Mouse (Mus musculus) embryonic facial prominence, embryonic 13.5 days (tissue): ENCODE data around the gene Prss35. TPM values are rescaled to one million over a fixed set of nuclear protein-coding genes. Genes with fewer than 3 reads are reported as not detected.
A peak's percentile ranks its signal among the peaks of the same experiment; 100 is the strongest.

Experiments
- ATAC-seq: fragments of 200-750 bp; cut with Nextera tagmentation; 2 replicates; pipeline ENCODE4 v1.8.0; 2017; ENCODE audit warnings: low read depth; ENCODE audit not compliant: insufficient number of reproducible peaks, insufficient read depth, low FRiP score, low TSS enrichment
- H3K27ac ChIP-seq: fragments of 300-500 bp; sonication (generic); 2 replicates; pipeline ENCODE4 v1.5.1; 2015; ENCODE audit warnings: moderate library complexity, mild to moderate bottlenecking, inconsistent platforms
- H3K27me3 ChIP-seq: fragments of 300-500 bp; sonication (generic); 2 replicates; pipeline ENCODE4 v1.6.1; 2015; ENCODE audit warnings: mild to moderate bottlenecking, inconsistent platforms
- H3K36me3 ChIP-seq: fragments of 300-500 bp; sonication (generic); 2 replicates; pipeline ENCODE4 v1.6.1; 2015; ENCODE audit warnings: mild to moderate bottlenecking, inconsistent platforms
- H3K4me1 ChIP-seq: fragments of 300-500 bp; sonication (generic); 2 replicates; pipeline ENCODE4 v1.6.1; 2015; ENCODE audit warnings: inconsistent platforms
- H3K4me2 ChIP-seq: fragments of 300-500 bp; sonication (generic); 2 replicates; pipeline ENCODE4 v1.6.1; 2015; ENCODE audit warnings: moderate library complexity, mild to moderate bottlenecking, inconsistent platforms
- H3K4me3 ChIP-seq: fragments of 300-500 bp; sonication (generic); 2 replicates; pipeline ENCODE4 v1.5.1; 2015; ENCODE audit warnings: mild to moderate bottlenecking, inconsistent platforms
- H3K9ac ChIP-seq: fragments of 300-500 bp; sonication (generic); 2 replicates; pipeline ENCODE4 v1.6.1; 2015; ENCODE audit warnings: mild to moderate bottlenecking, inconsistent platforms
- H3K9me3 ChIP-seq: fragments of 300-500 bp; sonication (generic); 2 replicates; pipeline ENCODE4 v1.6.1; 2016; ENCODE audit warnings: inconsistent platforms
- WGBS: fragments of 180-500 bp; shearing (Covaris S2); methylation state at CpG from one replicate; pipeline ENCODE4 v1.1.7; 2015; ENCODE audit warnings: mixed read lengths; 5-methylcytosine and 5-hydroxymethylcytosine counted together
- polyA plus RNA-seq: library from polyadenylated mRNA; unstranded; fragments of >200 nt; fragmentation: Nextera tagmentation; extraction: Ambion mirVana; gene quantifications from 2 replicates; pipeline ENCODE4 v1.2.1, GENCODE M21; 2015

Gene Prss35
- 28.1 and 33.0 TPM in 2 replicates for polyA plus RNA-seq

DNA sequence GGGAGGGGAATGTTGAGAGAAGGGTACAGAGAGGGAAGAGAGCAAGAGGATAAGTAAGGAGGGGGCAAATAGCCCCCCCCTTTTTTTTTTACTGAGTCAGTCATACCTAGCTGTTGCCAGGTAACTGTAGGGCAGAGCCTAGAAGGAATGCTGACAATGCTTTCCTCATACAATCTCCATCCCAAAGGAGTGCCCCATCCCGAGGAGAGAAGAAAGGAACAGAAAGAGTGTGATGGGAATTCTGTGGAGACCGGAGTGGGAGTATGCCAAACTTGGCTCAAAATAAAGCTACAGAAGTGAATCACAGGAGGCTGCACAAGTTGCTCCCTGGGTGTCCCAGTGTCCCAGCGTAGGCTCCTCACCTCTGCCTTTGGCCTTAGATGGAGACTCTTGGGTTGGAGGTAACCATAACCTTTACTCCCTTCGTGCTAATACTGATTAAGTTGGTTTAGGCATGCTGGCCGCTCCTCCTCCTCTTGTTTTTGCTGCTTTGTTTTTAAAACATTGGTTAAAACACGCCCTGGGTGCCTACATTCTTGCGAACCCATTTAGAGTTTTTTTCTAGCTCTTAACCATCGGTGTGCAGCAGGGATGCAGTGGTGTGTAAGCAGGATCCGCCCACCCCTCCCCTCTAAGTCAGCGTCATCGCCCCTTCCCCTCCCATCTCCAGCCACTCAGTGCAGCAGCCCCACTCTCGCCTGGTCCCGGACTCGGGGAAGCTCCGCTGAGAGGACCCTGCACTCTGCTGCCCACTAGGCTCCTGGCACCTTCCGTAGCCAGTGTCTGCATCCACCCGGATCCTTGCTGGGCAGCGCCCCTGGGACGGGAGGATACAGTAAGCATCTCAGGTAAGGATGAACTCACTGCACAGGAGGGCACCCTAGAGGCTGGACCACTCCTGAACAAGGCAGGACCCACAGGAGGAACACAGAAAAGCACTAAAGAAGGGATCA is at the start of gene Prss35:
TSS of gene Prss35 (plus strand) at position 691 of the 953 bp plus-strand sequence.
- peaks cover 21% of the 10 kb centered on the region for H3K4me1 ChIP-seq
- H3K27me3 ChIP-seq = 0 out of 2 replicates have a peak, but pooled peaks cover 4% of the 10 kb centered on the region
- H3K4me2 ChIP-seq = peak within 1 kb of the TSS; percentile 74
- H3K9ac ChIP-seq = peak within 1 kb of the TSS; percentile 65
- peak within 1 kb of the TSS; percentile 48 for H3K4me3 ChIP-seq
- ATAC-seq = peak; percentile 78
- H3K27ac ChIP-seq = peak within 1 kb of the TSS; percentile 51; the same call in 1 of the 2 replicates
- WGBS = 3% methylated on average over 19 of the region's 19 CpGs
- H3K36me3 ChIP-seq = no peaks in the 10 kb centered on the region
- no peaks in the 10 kb centered on the region for H3K9me3 ChIP-seq

DNA sequence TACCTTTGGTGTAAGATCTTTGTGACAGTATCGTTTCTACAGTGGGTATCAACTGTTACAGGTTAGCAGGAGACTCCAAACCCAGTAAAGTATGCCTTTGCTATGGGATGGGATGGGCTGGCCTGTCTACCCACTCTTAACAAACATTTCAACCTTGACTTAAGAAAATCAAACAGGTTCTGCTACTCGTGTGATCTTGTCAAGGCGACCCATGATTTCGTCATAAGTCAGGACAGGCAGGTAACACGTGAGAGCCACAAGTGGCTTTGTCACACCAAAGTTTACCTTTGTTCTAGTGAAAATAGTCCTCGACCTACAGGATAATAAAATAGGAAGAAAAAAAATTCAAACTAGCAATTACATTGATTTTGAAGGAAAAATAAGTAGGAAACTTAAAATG is 49.5 kb upstream of the Prss35 start:
- no peaks in the 10 kb centered on the region for H3K9me3 ChIP-seq
- H3K27ac ChIP-seq = no peak overlapping the region
- no peak overlapping the region for H3K4me2 ChIP-seq
- H3K4me1 ChIP-seq = peaks cover 3% of the 10 kb centered on the region; the same call in 1 of the 2 replicates
- ATAC-seq = no peak
- no peak overlapping the region for H3K4me3 ChIP-seq
- no peaks in the 10 kb centered on the region for H3K27me3 ChIP-seq
- 82% methylated on average over 6 of the region's 6 CpGs for whole genome bisulfite sequencing
- H3K36me3 ChIP-seq = no peaks in the 10 kb centered on the region
- no peak overlapping the region for H3K9ac ChIP-seq

DNA sequence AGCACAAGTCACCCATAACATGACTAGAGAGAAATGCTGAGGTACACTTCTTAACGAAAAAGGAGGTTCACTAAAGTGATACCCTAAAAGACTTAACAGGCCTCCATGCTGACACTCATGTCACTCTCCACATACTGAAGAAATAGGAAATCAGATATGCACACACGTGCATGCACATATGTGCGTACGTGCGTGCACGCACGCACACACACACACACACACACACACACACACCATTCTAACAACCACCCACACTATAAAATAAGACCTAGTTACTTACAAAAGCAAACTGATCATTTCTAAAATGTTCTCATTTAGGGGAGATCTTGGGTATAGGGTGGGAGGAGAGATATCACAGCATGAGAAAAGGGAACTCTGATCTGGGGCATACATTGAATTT is 48.8 kb upstream of the Prss35 start:
- H3K4me1 ChIP-seq = peaks cover 3% of the 10 kb centered on the region; the same call in 1 of the 2 replicates
- no peaks in the 10 kb centered on the region for H3K36me3 ChIP-seq
- no peaks in the 10 kb centered on the region for H3K9me3 ChIP-seq
- 94% methylated on average over 7 of the region's 7 CpGs for WGBS
- H3K27ac ChIP-seq = no peak overlapping the region
- H3K4me3 ChIP-seq = peak overlapping the region; percentile 4; the same call in 1 of the 2 replicates
- ATAC-seq = no peak
- no peak overlapping the region for H3K9ac ChIP-seq
- no peaks in the 10 kb centered on the region for H3K27me3 ChIP-seq
- peak overlapping the region; percentile 83 for H3K4me2 ChIP-seq

DNA sequence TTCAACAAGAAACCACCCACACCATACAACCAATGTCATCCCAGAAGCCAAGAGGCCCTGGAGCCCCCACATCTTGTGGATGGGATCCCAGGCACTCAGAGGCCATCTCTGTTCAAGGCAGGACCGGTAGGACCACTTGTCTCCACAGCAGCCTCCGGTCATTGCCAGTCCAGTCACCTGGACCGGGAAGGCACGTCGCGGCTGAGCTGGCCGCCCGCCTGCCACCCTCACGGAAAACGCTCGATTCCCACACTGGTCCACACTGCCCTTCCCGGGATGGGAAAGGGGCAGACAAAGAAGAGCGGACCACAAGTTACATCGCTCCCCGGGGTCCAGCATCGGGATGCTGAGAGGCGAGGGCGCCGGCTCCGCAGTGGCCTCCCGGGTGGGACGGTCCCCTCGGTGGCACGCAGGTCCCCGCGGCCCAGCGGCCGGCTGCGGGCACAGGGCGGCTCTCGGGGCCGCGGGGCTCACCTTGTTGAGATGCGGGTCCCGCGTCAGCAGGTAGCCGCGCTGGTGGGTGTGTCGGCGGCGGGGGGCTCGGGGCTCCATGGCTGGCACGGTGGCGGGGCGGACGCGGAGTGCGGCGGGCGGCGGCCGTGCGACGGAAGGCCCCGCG is 48.1 kb upstream of the Prss35 start:
- ATAC-seq = peak; percentile 15

DNA sequence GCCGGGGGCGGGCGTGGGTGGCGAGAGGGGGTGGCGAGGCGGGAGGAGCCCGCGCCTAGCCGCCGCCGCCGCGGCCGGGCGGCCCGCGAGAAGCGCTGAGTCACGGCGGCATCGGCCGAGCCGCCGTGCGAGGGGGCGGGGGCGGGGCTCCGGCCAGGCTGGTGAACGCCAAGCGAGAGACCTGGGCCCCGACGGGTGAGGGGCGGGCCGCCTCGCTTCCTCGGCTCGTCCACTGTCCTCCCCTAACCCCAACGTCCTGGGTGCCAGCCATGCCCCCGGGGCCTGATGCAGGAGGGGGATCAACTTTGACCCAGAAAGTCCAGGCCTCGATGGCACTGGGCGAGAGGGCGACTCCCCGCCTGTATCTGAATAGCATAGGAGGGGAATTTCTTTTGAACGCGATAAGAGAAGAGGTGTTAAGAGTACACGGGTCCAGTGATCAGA is 47.6 kb upstream of the Prss35 start, which contains the start of gene Me1:
TSS of gene Me1 (minus strand) at position 136 of the 444 bp plus-strand sequence.
- peak within 1 kb of the TSS; percentile 83 for H3K4me2 ChIP-seq
- WGBS = 2% methylated on average over 34 of the region's 46 CpGs
- no peak within 1 kb of the TSS; the same call in 1 of the 2 replicates for H3K27ac ChIP-seq

More for the DNA sequence above, 48.1 kb upstream of the Prss35 start:
- Histone ChIP-seq H3K27ac (no peak overlapping the region; the same call in 1 of the 2 replicates), H3K36me3 (no peaks in the 10 kb centered on the region), H3K27me3 (no peaks in the 10 kb centered on the region), H3K4me2 (peak overlapping the region; percentile 83), H3K4me3 (peak overlapping the region; percentile 77), H3K9ac (peak overlapping the region; percentile 85), H3K4me1 (peaks cover 3% of the 10 kb centered on the region; the same call in 1 of the 2 replicates), H3K9me3 (no peaks in the 10 kb centered on the region)
- WGBS = 2% methylated on average over 52 of the region's 56 CpGs

DNA sequence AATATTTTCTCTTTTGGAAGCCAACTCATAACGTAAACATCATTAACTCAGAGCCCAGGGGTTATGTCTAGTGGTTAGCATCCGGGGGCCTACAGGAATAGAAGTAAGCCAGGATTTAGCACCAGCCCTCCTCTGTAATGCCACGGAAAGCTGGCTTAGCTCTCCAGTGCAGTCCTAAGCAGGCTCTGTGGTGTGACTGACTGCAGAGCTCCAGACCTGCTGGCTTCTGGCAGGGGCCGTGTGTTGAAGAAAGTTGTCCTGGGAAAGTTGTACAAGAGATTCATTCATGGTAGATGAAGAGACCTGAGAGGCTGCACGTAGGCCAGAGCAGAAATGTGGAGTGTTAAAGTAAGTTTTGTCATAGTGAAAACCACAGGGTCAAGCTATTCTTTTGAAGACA is 42.2 kb upstream of the Prss35 start:
- H3K36me3 ChIP-seq = no peaks in the 10 kb centered on the region
- H3K4me1 ChIP-seq = peaks cover 8% of the 10 kb centered on the region
- H3K9me3 ChIP-seq = no peaks in the 10 kb centered on the region
- WGBS = 17% methylated on average over 5 of the region's 5 CpGs
- 0 out of 2 replicates have a peak, but pooled peaks have one; percentile 56 for ATAC-seq
- peak overlapping the region; percentile 64 for H3K27ac ChIP-seq
- no peaks in the 10 kb centered on the region for H3K27me3 ChIP-seq
- no peak overlapping the region for H3K4me3 ChIP-seq
- H3K4me2 ChIP-seq = no peak overlapping the region
- H3K9ac ChIP-seq = no peak overlapping the region

More for the DNA sequence above, 47.6 kb upstream of the Prss35 start, which contains the start of gene Me1:
- H3K36me3 ChIP-seq = no peaks in the 10 kb centered on the region
- H3K9me3 ChIP-seq = no peaks in the 10 kb centered on the region
- H3K4me3 ChIP-seq = peak within 1 kb of the TSS; percentile 77
- ATAC-seq = peak; percentile 48; the same call in 1 of the 2 replicates
- no peaks in the 10 kb centered on the region for H3K27me3 ChIP-seq
- peak within 1 kb of the TSS; percentile 85 for H3K9ac ChIP-seq
- H3K4me1 ChIP-seq = peaks cover 3% of the 10 kb centered on the region; the same call in 1 of the 2 replicates

DNA sequence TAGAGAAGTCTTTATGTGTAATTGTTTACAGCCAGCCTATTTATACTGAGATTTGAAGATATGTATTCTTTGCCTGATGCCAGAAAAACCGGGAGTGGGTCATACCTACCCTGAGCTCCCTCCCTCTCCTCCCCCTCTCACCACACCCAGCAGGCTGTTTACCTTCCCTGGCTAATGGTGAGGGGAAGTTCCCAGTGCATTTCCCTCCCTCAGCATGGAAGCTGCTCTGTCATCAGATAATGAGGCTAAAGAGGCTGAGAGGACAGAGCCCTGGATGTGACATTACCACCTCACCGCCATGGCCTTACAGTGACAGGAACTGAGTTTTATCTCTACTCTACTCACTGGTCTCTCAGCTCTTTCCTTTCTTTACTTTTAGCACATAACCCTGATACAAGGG is 41.6 kb upstream of the Prss35 start:
- ATAC-seq = 0 out of 2 replicates have a peak, but pooled peaks have one; percentile 64

DNA sequence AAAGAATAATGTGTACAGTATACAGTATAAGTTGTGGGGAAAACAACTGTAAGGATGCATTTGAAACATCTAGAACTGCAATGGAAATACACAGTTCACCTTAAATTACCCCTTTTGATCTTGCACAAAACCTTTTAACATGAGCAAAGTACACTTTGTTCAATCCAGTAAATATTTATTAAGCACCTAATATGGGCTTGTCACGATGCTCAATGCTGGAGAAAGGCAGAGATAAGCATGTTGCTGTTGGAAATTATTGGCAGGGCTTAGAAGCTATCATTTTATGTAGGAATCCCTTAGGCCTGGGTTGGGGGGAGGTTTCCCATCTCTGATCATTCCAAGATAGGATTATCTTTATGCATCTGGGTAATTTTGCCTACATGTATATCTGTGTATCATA is 36.0 kb upstream of the Prss35 start:
- H3K9ac ChIP-seq = no peak overlapping the region
- no peak overlapping the region for H3K27ac ChIP-seq
- H3K9me3 ChIP-seq = no peaks in the 10 kb centered on the region
- H3K4me3 ChIP-seq = no peak overlapping the region
- no peaks in the 10 kb centered on the region for H3K27me3 ChIP-seq
- WGBS = 67% methylated on average over 1 of the region's 1 CpGs
- no peaks in the 10 kb centered on the region for H3K4me1 ChIP-seq
- no peak for ATAC-seq
- no peak overlapping the region for H3K4me2 ChIP-seq
- no peaks in the 10 kb centered on the region for H3K36me3 ChIP-seq

More for the DNA sequence above, 41.6 kb upstream of the Prss35 start:
- H3K4me2 ChIP-seq = no peak overlapping the region
- H3K4me3 ChIP-seq = no peak overlapping the region
- peaks cover 8% of the 10 kb centered on the region for H3K4me1 ChIP-seq
- no peak overlapping the region for H3K9ac ChIP-seq
- no peaks in the 10 kb centered on the region for H3K9me3 ChIP-seq
- H3K27me3 ChIP-seq = no peaks in the 10 kb centered on the region
- no peaks in the 10 kb centered on the region for H3K36me3 ChIP-seq
- 17% methylated on average over 2 of the region's 2 CpGs for WGBS
- peak overlapping the region; percentile 55 for H3K27ac ChIP-seq

DNA sequence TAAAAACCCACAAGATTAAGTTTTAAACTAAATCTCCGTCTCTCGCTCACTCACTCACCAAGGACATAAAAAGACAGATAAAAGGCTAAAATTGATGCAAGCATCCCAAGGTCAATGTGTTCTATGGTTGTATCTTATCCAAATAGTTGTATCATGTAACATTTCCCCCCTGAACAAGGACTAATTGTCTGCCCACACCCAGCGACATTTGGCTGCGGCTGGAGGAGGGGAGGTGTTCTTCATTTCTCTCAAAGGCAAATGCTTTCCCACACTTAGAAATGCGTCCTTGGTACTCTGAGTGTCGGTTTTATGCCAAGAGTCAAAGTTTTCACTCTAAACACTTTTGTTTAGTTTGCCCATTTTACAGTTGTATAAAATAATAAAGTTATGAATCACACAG is 34.5 kb upstream of the Prss35 start:
- no peaks in the 10 kb centered on the region for H3K27me3 ChIP-seq
- no peaks in the 10 kb centered on the region for H3K36me3 ChIP-seq
- H3K27ac ChIP-seq = no peak overlapping the region
- H3K4me2 ChIP-seq = no peak overlapping the region
- no peaks in the 10 kb centered on the region for H3K4me1 ChIP-seq
- no peak overlapping the region for H3K9ac ChIP-seq
- no peak overlapping the region for H3K4me3 ChIP-seq
- no peaks in the 10 kb centered on the region for H3K9me3 ChIP-seq
- ATAC-seq = no peak
- WGBS = 53% methylated on average over 6 of the region's 6 CpGs

DNA sequence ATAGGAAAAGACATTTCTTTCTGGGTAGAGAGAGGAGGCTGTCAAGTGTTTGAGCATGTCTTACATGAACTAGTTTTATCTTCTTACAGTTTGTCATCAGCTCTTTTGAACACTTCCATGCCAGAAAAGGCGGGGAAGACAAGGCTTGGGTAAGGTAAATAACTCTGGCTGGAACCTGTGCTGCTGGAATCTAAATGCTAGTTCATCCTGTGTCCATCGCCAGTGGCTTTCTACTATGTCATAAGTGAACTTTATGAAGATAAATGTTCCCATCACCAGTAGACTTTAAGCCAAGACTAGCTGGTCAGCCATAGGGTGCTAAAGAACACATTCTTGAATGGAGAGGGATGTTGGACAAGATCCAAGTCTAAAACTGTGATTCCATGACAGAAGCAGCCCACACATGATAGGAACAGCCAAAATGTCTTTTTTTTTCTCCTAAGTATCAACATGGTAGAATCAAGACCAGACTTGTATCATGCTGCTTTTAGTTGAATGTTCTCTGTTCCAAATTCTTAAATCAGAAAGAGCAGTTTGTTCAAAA is 33.3 kb upstream of the Prss35 start:
- ATAC-seq = no peak
- no peak overlapping the region for H3K27ac ChIP-seq

DNA sequence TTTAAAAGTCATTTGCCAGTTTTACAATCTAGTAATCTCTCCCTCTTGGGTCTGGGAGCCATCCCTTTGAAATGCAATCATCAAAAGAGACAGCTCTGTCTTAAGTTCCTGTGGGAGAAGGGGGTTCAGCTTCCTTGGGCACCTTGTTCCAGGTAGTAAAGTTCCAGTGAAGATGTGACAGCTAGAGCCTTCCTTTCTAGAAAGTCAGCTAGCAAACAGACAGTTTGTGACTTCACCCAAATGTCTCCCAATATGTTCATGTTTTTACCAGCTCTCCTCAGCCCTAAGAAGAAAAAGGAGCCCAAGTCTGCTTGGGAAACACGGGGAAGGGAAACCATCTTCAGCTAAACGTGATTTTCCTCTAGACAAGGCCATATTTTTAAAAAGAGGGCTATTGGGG is 30.8 kb upstream of the Prss35 start:
- H3K9ac ChIP-seq = no peak overlapping the region
- no peak for ATAC-seq
- H3K9me3 ChIP-seq = no peaks in the 10 kb centered on the region
- no peak overlapping the region for H3K4me2 ChIP-seq
- no peaks in the 10 kb centered on the region for H3K27me3 ChIP-seq
- no peak overlapping the region for H3K27ac ChIP-seq
- no peaks in the 10 kb centered on the region for H3K36me3 ChIP-seq
- H3K4me1 ChIP-seq = no peaks in the 10 kb centered on the region
- H3K4me3 ChIP-seq = no peak overlapping the region
- WGBS = 69% methylated on average over 2 of the region's 2 CpGs

More for the DNA sequence above, 33.3 kb upstream of the Prss35 start:
- H3K27me3 ChIP-seq = no peaks in the 10 kb centered on the region
- no peaks in the 10 kb centered on the region for H3K4me1 ChIP-seq
- no peak overlapping the region for H3K9ac ChIP-seq
- H3K36me3 ChIP-seq = no peaks in the 10 kb centered on the region
- H3K4me3 ChIP-seq = no peak overlapping the region
- H3K4me2 ChIP-seq = no peak overlapping the region
- no peaks in the 10 kb centered on the region for H3K9me3 ChIP-seq
- WGBS = 90% methylated on average over 2 of the region's 2 CpGs
